Mouse (Mus musculus): ENCODE data around the gene Mllt10.

DNA sequence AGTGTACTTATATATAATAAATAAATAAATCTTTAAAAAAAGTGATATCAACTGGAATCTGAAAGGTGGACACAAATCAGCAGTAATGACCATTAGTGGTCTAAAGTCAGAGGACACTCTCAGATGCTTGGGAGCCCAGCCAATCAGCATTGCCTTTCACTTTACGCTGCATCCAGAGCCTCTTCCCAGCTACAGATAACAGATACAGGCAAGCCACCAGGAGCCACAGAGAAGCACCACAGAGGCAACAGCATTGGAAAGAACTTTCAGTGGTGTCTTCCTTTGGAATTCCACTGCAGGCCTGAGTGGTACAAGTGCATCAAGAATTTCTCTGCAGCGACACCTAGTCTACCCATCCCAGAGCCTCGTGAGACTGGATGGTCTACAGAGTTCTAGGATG, 42.2 kb upstream of the Mllt10 start:
- TF ChIP-seq CTCF (IDR thresholded peaks at IDR 0.05; ENCODE audit: borderline replicate concordance, control insufficient read depth, extremely low read depth, insufficient read depth, low read length, poor library complexity) (no peak), POLR2A (IDR thresholded peaks at IDR 0.05; ENCODE audit: control insufficient read depth, extremely low read depth, insufficient read depth, low read length, poor library complexity) (no peak)
